Mouse (Mus musculus) testis, adult 2 months (tissue): ENCODE results near the gene Ncl.
A peak's percentile ranks its signal among the peaks of the same experiment; 100 is the strongest.

Source experiments
- CTCF ChIP-seq: fragments of 200-500 bp; IDR thresholded peaks from 2 replicates; pipeline ENCODE4 v1.5.1; 2012; ENCODE audit warnings: low read depth, mild to moderate bottlenecking, inconsistent platforms, low read length, moderate library complexity; ENCODE audit not compliant: control insufficient read depth, insufficient read depth, insufficient replicate concordance
- POLR2A ChIP-seq: fragments of 200-500 bp; IDR thresholded peaks from 2 replicates; pipeline ENCODE4 v1.6.1; 2012; ENCODE audit warnings: low read depth, mild to moderate bottlenecking, inconsistent platforms, low read length, moderate library complexity; ENCODE audit not compliant: control insufficient read depth

DNA sequence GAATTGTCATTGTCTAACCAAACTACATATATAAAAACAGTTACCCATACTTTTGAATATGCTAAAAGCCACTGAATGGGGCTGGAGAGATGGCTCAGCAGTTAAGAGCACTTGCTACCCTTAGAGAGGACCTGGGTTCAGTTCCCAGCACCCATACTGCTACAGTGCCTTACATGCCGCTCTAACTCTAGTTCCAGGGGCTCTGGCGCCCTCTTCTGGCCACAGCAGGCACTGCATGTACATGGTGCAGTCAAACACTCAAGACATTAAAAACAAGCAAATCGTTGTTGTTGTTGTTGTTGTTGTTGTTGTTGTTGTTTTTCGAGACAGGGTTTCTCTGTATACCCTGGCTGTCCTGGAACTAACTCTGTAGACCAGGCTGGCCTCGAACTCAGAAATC, 45.6 kb upstream of the Ncl start:
- TF ChIP-seq CTCF, result peak; percentile 95; the same call in 1 of the 2 replicates
- TF ChIP-seq POLR2A, result no peak
